Mouse (Mus musculus): ENCODE measurements at regions not wholly inside any gene's neighbourhood (a gene's known extent, or its start where the extent isn't known, plus 50 kb on each side); places are given as distances from the start of the nearest gene placed in this dataset.

GRCm38 (mm10) chr3:38135808-38136214, 348.8 kb downstream of the Ankrd50 start:
- no peak for DNase-seq (ENCODE audit: extremely low read depth, insufficient read length, low spot score)

DNA sequence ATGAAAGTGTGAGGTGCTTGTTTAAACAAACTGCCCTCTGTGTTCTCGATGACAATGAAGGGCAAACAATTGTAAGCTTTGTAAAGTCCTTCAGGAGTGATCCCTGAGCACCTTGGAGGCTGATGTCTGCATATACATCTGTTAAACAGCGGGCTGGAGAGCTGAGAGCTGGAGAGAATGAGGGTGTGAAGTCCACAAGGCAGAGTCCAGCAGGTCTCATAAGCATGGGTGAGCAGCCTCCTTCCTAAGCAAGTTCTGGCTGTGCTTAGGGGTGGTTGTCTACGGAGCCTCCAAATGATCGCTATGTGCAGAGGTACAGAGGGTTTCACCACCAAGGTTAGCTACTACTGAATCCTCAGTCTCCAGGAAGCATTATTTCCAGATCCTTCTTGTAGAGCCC, 350.2 kb downstream of the Ankrd50 start:
- no peak for DNase-seq (ENCODE audit: extremely low read depth, insufficient read length, low spot score)

DNA sequence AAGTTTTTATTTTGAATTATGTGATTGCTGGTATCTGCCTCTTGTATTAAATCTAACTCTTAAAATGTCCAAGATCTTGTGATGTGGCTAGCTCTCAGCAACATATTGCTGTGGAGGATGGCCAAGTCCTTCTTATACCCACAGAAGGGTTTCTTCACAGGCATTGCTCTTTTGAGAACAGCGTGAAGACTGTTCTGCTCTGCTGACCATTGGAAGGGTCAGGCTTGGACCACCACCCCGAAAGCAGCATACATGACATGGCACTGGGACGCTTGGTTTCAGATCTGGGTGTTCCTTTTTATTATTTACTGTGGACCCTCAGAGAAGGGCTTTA, 352.8 kb downstream of the Ankrd50 start:
- no peak for DNase-seq (ENCODE audit: extremely low read depth, insufficient read length, low spot score)

- DNase-seq (ENCODE audit: extremely low read depth, insufficient read length, low spot score): peak; percentile 57
Measured at GRCm38 (mm10) chr3:38131176-38131886, 353.3 kb downstream of the Ankrd50 start.

DNA sequence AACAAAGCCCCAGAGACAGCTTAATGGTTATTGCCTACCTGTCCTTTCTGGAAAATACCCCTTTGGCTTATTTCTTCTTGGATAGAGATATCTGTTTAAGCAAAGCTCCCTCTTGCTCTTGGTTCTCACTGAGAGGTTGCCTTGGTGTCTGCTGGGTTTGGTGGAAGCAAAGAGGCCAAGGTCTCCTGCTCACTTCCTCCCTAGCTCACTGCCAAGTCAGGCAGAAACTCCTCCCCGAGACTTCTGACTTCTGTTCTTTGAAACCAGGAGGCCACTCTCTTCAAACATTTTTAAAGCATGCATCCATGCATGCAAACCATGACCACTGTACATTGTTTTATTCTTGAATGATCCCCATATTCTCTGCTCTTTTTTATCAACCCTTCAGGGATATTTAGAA, 354.6 kb downstream of the Ankrd50 start:
- DNase-seq (ENCODE audit: extremely low read depth, insufficient read length, low spot score): no peak

DNA sequence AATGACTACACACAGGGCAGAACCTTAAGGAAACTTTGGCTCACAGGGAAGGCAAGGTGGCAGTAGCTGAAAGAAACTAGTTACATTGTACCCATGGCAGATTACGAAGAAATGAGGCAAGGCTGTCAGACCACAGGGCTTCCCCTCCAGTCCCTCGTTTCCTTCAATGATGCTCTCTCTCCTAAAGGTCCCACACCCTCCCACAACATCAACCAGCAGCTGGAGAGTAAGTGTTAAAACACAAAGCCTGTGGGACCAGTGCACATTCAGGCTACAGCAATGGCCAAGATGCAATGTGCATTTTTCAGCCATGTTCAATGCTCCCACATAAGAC, 355.5 kb downstream of the Ankrd50 start:
- DNase-seq (ENCODE audit: extremely low read depth, insufficient read length, low spot score): no peak

GRCm38 (mm10) chr3:38128486-38129166, 356.0 kb downstream of the Ankrd50 start:
- DNase-seq (ENCODE audit: extremely low read depth, insufficient read length, low spot score): peak; percentile 50

DNA sequence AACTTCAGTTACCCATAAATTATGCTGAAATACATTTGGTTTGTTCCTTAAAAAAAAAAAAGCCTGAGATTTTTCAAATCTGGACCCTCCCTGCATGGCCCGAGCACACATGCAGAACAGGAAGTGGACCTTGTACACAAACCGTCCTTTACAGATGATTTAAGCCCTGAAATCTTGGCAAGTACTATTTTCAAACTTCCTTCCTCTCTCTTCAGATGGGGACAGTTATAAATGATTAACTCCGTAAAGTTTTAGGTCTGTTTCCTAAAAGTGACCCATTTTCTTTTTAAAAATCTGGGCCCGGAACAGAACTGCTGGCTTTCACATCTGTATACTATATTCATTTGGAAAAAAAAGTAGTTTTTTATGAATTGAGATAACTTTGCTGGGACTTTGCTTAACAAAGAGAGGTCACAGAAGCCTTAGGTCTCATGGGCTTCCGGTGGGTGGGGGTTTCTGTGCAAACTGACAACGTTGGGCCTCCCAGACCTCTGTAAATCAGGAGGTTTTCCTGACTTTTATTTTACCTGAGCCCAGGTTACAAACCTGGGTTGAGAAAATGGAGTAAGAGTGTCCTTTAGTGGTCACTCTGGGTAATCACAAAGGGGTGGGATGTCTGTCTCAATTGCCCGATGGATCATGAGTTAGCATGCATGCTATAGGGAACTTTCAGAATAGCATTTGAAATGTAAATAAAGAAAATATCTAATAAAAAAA, 368.4 kb downstream of the Ankrd50 start:
- no peak for DNase-seq (ENCODE audit: extremely low read depth, insufficient read length, low spot score)

DNA sequence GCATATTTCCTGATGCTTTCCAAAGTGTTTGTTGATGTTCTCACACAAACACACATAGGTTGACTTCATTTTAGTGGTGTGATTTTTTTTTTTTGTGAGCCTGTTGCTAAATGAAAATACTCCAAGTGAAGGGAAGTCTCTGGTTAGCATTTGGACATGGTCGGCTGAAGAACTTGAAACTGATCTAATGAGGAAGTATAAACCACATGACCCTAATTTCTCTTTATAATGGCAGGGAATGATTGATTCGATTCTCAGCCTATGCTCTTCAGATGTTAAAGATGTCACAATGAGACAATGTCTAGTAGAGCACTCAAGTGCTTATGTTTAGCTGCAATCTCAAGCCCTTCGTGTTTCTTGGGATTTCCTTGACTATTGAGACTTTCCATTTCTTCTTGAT, 372.1 kb downstream of the Ankrd50 start:
- no peak for DNase-seq (ENCODE audit: extremely low read depth, insufficient read length, low spot score)

GRCm38 (mm10) chr3:38105022-38105857, 379.4 kb downstream of the Ankrd50 start:
- DNase-seq (ENCODE audit: extremely low read depth, insufficient read length, low spot score): no peak

DNA sequence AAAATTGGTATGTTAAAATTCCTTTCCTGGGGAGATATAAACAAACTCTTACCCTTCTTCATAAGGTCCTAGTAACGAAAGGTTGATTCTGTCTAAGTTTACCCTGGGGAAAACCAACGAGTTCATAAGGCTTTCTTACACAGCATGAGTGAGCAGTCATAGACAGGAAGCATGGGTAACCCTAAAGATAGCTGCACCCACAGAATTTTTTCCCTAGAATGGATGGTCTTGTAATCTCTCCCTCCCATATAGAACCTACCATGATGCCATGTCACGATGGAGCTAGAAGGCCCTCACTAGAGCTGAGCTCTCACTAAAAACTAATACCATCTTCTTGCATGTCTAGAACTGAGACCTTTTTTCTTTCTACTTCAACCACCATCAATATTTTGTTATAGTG, 380.1 kb upstream of the Gm5148 start:
- no peak for DNase-seq (ENCODE audit: extremely low read depth, insufficient read length, low spot score)

- no peak for DNase-seq (ENCODE audit: extremely low read depth, insufficient read length, low spot score)
Measured at GRCm38 (mm10) chr3:38102985-38103384, 378.7 kb upstream of the Gm5148 start.

GRCm38 (mm10) chr3:38102181-38102580, 377.9 kb upstream of the Gm5148 start:
- no peak for DNase-seq (ENCODE audit: extremely low read depth, insufficient read length, low spot score)

- DNase-seq (ENCODE audit: extremely low read depth, insufficient read length, low spot score): peak; percentile 17
Measured at GRCm38 (mm10) chr3:38094370-38094979, 370.2 kb upstream of the Gm5148 start.

GRCm38 (mm10) chr3:38084548-38084947, 360.3 kb upstream of the Gm5148 start:
- no peak for DNase-seq (ENCODE audit: extremely low read depth, insufficient read length, low spot score)

DNA sequence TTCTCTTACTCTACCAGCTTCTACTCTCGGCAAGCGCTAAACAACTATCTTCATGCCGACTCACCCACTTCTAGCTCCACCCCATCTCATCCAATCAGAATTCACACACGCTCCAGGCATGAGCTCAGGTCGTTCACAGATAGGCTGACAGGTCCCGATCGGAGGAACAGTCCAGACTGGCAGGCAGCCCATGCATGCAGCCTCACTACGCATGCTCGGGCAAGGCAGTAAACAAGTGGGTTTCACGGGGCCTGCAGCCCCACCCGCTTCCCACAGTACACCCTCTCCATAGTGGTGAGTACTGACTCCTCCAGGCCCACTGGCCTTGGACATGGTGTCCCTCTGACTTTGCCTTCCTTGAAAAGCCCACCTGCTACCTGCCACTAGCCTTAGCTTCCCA, 358.1 kb upstream of the Gm5148 start:
- DNase-seq (ENCODE audit: extremely low read depth, insufficient read length, low spot score): no peak

- DNase-seq (ENCODE audit: extremely low read depth, insufficient read length, low spot score): peak; percentile 76
Measured at GRCm38 (mm10) chr3:38076835-38077234, 352.5 kb upstream of the Gm5148 start.

DNA sequence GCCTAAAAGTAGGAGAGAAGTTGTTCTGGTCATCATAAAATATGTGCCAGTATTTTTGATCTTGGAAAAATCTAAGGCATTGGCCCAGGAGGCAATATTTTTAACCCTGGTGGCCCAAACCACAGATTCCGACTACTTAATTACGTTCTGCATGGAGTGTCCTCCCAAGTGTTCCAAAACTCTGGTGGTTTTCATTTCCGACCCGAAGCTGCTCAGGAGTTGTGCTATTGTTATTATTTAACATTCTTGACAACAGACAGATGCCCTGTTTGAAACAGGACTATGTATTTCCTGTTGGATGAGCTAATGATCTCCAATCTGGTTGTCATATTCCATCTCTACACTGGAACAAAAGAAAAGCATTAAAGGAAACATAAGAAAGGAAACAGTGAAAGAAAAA, 349.7 kb upstream of the Gm5148 start:
- DNase-seq (ENCODE audit: extremely low read depth, insufficient read length, low spot score): peak; percentile 28

- no peak for DNase-seq (ENCODE audit: extremely low read depth, insufficient read length, low spot score)
Measured at GRCm38 (mm10) chr3:38055627-38056026, 331.3 kb upstream of the Gm5148 start.

DNA sequence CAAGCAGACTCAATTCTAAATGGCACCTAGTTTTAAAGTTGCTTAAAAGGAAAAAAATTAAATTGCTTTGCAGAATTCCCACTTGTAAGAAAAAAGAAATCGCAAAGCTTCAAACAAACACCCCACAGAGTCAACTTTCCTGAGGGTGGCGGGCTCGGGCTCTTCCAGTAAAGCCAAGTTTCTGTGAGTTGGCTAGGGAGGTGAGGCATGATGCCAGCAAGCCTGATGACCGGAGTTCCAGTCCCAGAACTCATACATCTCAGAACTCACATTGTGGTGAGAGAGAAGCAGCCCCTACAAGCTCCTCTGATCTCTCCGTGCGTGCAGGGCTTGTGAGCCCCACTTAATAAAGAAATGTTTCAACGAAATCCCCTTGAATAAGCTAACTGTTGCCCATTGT, 328.7 kb upstream of the Gm5148 start:
- no peak for DNase-seq (ENCODE audit: extremely low read depth, insufficient read length, low spot score)

DNA sequence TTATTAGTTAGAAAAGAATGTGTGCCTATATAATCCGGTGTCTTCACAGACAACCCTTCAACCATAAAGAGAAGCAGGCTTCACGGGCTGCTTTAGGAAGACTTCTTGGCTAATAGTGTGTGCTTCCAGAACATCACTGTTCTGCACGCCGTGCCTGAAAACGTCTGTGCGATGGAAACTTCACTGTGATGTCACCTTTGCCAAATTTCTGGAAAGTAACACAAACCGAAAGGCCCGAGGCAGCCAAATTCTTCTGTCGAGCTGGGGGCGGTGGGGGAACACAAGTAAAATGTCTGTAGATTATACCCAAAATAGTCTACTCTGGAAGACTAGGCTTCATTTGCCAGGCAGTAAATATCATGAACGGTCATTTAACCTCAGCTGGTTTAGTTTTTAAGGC, 327.5 kb upstream of the Gm5148 start:
- no peak for DNase-seq (ENCODE audit: extremely low read depth, insufficient read length, low spot score)
